Mouse (Mus musculus) heart, embryonic 11.5 days (tissue): Measurements from ENCODE around the gene Ush1c. TPM values are rescaled to one million over a fixed set of nuclear protein-coding genes. Genes with fewer than 3 reads are reported as not detected.
"Not testable (repeated sequence)": the region's sequence is repeated elsewhere in the genome, so short reads cannot be mapped to it uniquely, and the experiment has no call there.

Experiments used
- ATAC-seq: fragments of 200-750 bp; cut with Nextera tagmentation; replicated peaks from 2 replicates; pipeline ENCODE4 v1.8.0; 2017; ENCODE audit warnings: moderate library complexity; ENCODE audit not compliant: insufficient number of reproducible peaks, low FRiP score, low TSS enrichment
- H3K27ac ChIP-seq: fragments of 300-500 bp; sonication (generic); 2 replicates; pipeline ENCODE4 v1.5.1; 2014; ENCODE audit warnings: mild to moderate bottlenecking, low read depth, low read length
- H3K27me3 ChIP-seq: fragments of 300-500 bp; sonication (generic); 2 replicates; pipeline ENCODE4 v1.6.1; 2014; ENCODE audit warnings: mild to moderate bottlenecking, low read length, mixed read lengths; ENCODE audit not compliant: control insufficient read depth, insufficient read depth
- H3K36me3 ChIP-seq: fragments of 300-500 bp; sonication (generic); 2 replicates; pipeline ENCODE4 v1.6.1; 2014; ENCODE audit warnings: mild to moderate bottlenecking, low read length, moderate library complexity, mixed read lengths; ENCODE audit not compliant: control insufficient read depth, insufficient read depth
- H3K4me1 ChIP-seq: fragments of 300-500 bp; sonication (generic); 2 replicates; pipeline ENCODE4 v1.6.1; 2014; ENCODE audit warnings: low read length; ENCODE audit not compliant: control insufficient read depth, insufficient read depth
- H3K4me2 ChIP-seq: fragments of 300-500 bp; sonication (generic); 2 replicates; pipeline ENCODE4 v1.6.1; 2014; ENCODE audit warnings: mild to moderate bottlenecking, moderate library complexity
- H3K4me3 ChIP-seq: fragments of 300-500 bp; sonication (generic); 2 replicates; pipeline ENCODE4 v1.5.1; 2014; ENCODE audit warnings: low read depth, low read length
- H3K9ac ChIP-seq: fragments of 300-500 bp; sonication (generic); 2 replicates; pipeline ENCODE4 v1.6.1; 2014; ENCODE audit warnings: mild to moderate bottlenecking, low read depth, low read length, moderate library complexity
- H3K9me3 ChIP-seq: fragments of 300-500 bp; sonication (generic); replicated peaks from 2 replicates; pipeline ENCODE4 v1.6.1; 2016; ENCODE audit warnings: low read length; ENCODE audit not compliant: control insufficient read depth
- WGBS: fragments of 180-500 bp; shearing (Covaris S2); extraction: QIAGEN DNeasy Blood & Tissue Kit; methylation state at CpG from one replicate; pipeline ENCODE4 v1.1.7; 2014; ENCODE audit not compliant: insufficient replicate concordance; 5-methylcytosine and 5-hydroxymethylcytosine counted together
- polyA plus RNA-seq: library from polyadenylated mRNA; unstranded; fragments of >200 nt; fragmentation: Nextera tagmentation; extraction: Ambion mirVana; gene quantifications from 2 replicates; pipeline ENCODE4 v1.2.1, GENCODE M21; 2014

The Ush1c gene
- polyA plus RNA-seq, 1 experiment from 2014 or later: 2.0 TPM

GRCm38 (mm10) chr7:46200021-46200420, 38.3 kb downstream of the Ush1c start:
- no peak overlapping the region for H3K27ac ChIP-seq
- H3K9me3 ChIP-seq: no peaks in the 10 kb centered on the region
- peaks cover 4% of the 10 kb centered on the region; the same call in 1 of the 2 replicates for H3K4me1 ChIP-seq
- H3K9ac ChIP-seq: no peak overlapping the region
- H3K4me3 ChIP-seq: no peak overlapping the region
- WGBS: 71% methylated on average over 6 of the region's 6 CpGs
- H3K4me2 ChIP-seq: no peak overlapping the region
- H3K36me3 ChIP-seq: no peaks in the 10 kb centered on the region
- H3K27me3 ChIP-seq: 0 out of 2 replicates have a peak, but pooled peaks cover 2% of the 10 kb centered on the region
- no peak for ATAC-seq

- no peak for ATAC-seq
Observed at GRCm38 (mm10) chr7:46195356-46195755, 42.9 kb downstream of the Ush1c start.

GRCm38 (mm10) chr7:46184232-46184631, 54.1 kb downstream of the Ush1c start:
- ATAC-seq: no peak

More at GRCm38 (mm10) chr7:46195356-46195755, 42.9 kb downstream of the Ush1c start:
- Histone ChIP-seq H3K4me2 (no peak overlapping the region), H3K27me3 (0 out of 2 replicates have a peak, but pooled peaks cover 2% of the 10 kb centered on the region), H3K9me3 (no peaks in the 10 kb centered on the region), H3K4me3 (no peak overlapping the region), H3K4me1 (0 out of 2 replicates have a peak, but pooled peaks cover 3% of the 10 kb centered on the region), H3K27ac (no peak overlapping the region), H3K36me3 (no peaks in the 10 kb centered on the region), H3K9ac (no peak overlapping the region)
- WGBS: 79% methylated on average over 5 of the region's 5 CpGs

GRCm38 (mm10) chr7:46181590-46181989, 56.7 kb downstream of the Ush1c start:
- Histone ChIP-seq H3K27me3 (peaks cover 41% of the 10 kb centered on the region), H3K36me3 (no peaks in the 10 kb centered on the region), H3K9ac (no peak overlapping the region), H3K27ac (no peak overlapping the region), H3K9me3 (no peaks in the 10 kb centered on the region), H3K4me1 (peaks cover 4% of the 10 kb centered on the region), H3K4me3 (no peak overlapping the region), H3K4me2 (no peak overlapping the region)
- ATAC-seq: no peak
- 1% methylated on average over 3 of the region's 3 CpGs for WGBS

More at GRCm38 (mm10) chr7:46184232-46184631, 54.1 kb downstream of the Ush1c start:
- H3K27ac ChIP-seq: no peak overlapping the region
- H3K4me2 ChIP-seq: no peak overlapping the region
- H3K4me1 ChIP-seq: peaks cover 4% of the 10 kb centered on the region
- no peak overlapping the region for H3K4me3 ChIP-seq
- H3K9me3 ChIP-seq: no peaks in the 10 kb centered on the region
- H3K36me3 ChIP-seq: no peaks in the 10 kb centered on the region
- H3K27me3 ChIP-seq: peaks cover 20% of the 10 kb centered on the region
- H3K9ac ChIP-seq: no peak overlapping the region

- Histone ChIP-seq H3K4me1 (peaks cover 4% of the 10 kb centered on the region), H3K4me3 (peak within 1 kb of the TSS; percentile 49), H3K9ac (peak within 1 kb of the TSS; percentile 56), H3K36me3 (no peaks in the 10 kb centered on the region), H3K4me2 (peak within 1 kb of the TSS; percentile 75), H3K27me3 (peaks cover 45% of the 10 kb centered on the region), H3K27ac (no peak within 1 kb of the TSS), H3K9me3 (no peaks in the 10 kb centered on the region)
- ATAC-seq: peak; percentile 33; the same call in 1 of the 2 replicates
- under 1% methylated on average over 73 of the region's 75 CpGs for WGBS
Observed at GRCm38 (mm10) chr7:46179431-46180275, 58.6 kb downstream of the Ush1c start, which contains the start of gene Abcc8. TSS of gene Abcc8 (minus strand) at chr7:46180033.

GRCm38 (mm10) chr7:46168980-46169379, 69.3 kb downstream of the Ush1c start:
- H3K36me3 ChIP-seq, H3K27me3 ChIP-seq, H3K4me1 ChIP-seq, ATAC-seq, H3K4me3 ChIP-seq, H3K9ac ChIP-seq, H3K9me3 ChIP-seq, H3K4me2 ChIP-seq, H3K27ac ChIP-seq: not testable (repeated sequence)
- WGBS: 83% methylated on average over 1 of the region's 1 CpGs

GRCm38 (mm10) chr7:46168402-46168801, 69.9 kb downstream of the Ush1c start:
- Histone ChIP-seq H3K4me2 (no peak overlapping the region), H3K27ac (no peak overlapping the region), H3K9ac (no peak overlapping the region), H3K4me1 (no peaks in the 10 kb centered on the region), H3K27me3 (no peaks in the 10 kb centered on the region), H3K36me3 (no peaks in the 10 kb centered on the region), H3K4me3 (no peak overlapping the region), H3K9me3 (no peaks in the 10 kb centered on the region)
- 85% methylated on average over 6 of the region's 6 CpGs for WGBS
- no peak for ATAC-seq

- no peaks in the 10 kb centered on the region for H3K4me1 ChIP-seq
- H3K4me3 ChIP-seq: no peak overlapping the region
- H3K27ac ChIP-seq: no peak overlapping the region
- H3K4me2 ChIP-seq: no peak overlapping the region
- no peaks in the 10 kb centered on the region for H3K27me3 ChIP-seq
- no peaks in the 10 kb centered on the region for H3K9me3 ChIP-seq
- no peaks in the 10 kb centered on the region for H3K36me3 ChIP-seq
- WGBS: 84% methylated on average over 7 of the region's 7 CpGs
- no peak overlapping the region for H3K9ac ChIP-seq
- no peak for ATAC-seq
Observed at GRCm38 (mm10) chr7:46167901-46168300, 70.4 kb downstream of the Ush1c start.
